Comparison of ENCODE assay signal across 18 mouse cellular contexts in genomic region chr15:28395481-28395880, GRCm38 (mm10).
"Had no signal": no experiment of that assay in that cellular context is flagged by ENCODE, and none has a peak within 500 bp of the region (broad histone marks: within the 10 kb centered on the region; RNA-seq: fewer than 3 reads in every experiment).

No protein-coding gene starts in this region.

- H3K4me3 ChIP-seq: midbrain, embryonic 10.5 days; midbrain, embryonic 12.5 days; myocyte; neural tube, embryonic 13.5 days; neural tube, embryonic 15.5 days; stomach, embryonic 15.5 days had no signal

- H3K4me1 ChIP-seq: neural tube, embryonic 15.5 days; stomach, embryonic 15.5 days had no signal

- H3K27me3 ChIP-seq: midbrain, embryonic 12.5 days; neural tube, embryonic 13.5 days; neural tube, embryonic 15.5 days; stomach, embryonic 15.5 days had no signal

- H3K27ac ChIP-seq: midbrain, embryonic 10.5 days; midbrain, embryonic 12.5 days; neural tube, embryonic 13.5 days; neural tube, embryonic 15.5 days; stomach, embryonic 15.5 days; stomach, postnatal 0 days had no signal

- H3K36me3 ChIP-seq: midbrain, embryonic 10.5 days; midbrain, embryonic 12.5 days; neural tube, embryonic 13.5 days; neural tube, embryonic 15.5 days; stomach, embryonic 15.5 days had no signal

- H3K9me3 ChIP-seq: midbrain, embryonic 10.5 days; midbrain, embryonic 12.5 days; neural tube, embryonic 13.5 days; neural tube, embryonic 15.5 days; stomach, embryonic 15.5 days had no signal

- H3K4me2 ChIP-seq: lung, embryonic 14.5 days; midbrain, embryonic 12.5 days; neural tube, embryonic 13.5 days; neural tube, embryonic 15.5 days; stomach, embryonic 15.5 days had no signal

- DNase-seq: lung, adult 18-20 months; lung, embryonic 14.5 days; lung, postnatal 10 days; lung, postnatal 4 days; midbrain, embryonic 14.5 days; right cerebral cortex, adult 18-20 months; right cerebral cortex, postnatal 25 days; thymus, adult 2 months; thymus, postnatal 25 days; thymus, postnatal 4 days had no signal

- ATAC-seq: midbrain, embryonic 16.5 days had no signal

- H3K9ac ChIP-seq: lung, embryonic 14.5 days; midbrain, embryonic 12.5 days; neural tube, embryonic 13.5 days; neural tube, embryonic 15.5 days; stomach, embryonic 15.5 days had no signal
